Mouse (Mus musculus) neutrophil, adult 59 days (primary cell): ENCODE data around the gene Nup93. TPM values are rescaled to one million over a fixed set of nuclear protein-coding genes. Genes with fewer than 3 reads are reported as not detected.

Experiments used
- total RNA-seq, 2 experiments: library from RNA; stranded (reverse); gene quantifications; 1 replicate in 1 of 2; 2 replicates in 1 of 2; pipeline ENCODE4 v1.2.4; 2023

Nup93 gene
- total RNA-seq, result 10 to 100 TPM; 16.2 to 17.6 TPM

DNA sequence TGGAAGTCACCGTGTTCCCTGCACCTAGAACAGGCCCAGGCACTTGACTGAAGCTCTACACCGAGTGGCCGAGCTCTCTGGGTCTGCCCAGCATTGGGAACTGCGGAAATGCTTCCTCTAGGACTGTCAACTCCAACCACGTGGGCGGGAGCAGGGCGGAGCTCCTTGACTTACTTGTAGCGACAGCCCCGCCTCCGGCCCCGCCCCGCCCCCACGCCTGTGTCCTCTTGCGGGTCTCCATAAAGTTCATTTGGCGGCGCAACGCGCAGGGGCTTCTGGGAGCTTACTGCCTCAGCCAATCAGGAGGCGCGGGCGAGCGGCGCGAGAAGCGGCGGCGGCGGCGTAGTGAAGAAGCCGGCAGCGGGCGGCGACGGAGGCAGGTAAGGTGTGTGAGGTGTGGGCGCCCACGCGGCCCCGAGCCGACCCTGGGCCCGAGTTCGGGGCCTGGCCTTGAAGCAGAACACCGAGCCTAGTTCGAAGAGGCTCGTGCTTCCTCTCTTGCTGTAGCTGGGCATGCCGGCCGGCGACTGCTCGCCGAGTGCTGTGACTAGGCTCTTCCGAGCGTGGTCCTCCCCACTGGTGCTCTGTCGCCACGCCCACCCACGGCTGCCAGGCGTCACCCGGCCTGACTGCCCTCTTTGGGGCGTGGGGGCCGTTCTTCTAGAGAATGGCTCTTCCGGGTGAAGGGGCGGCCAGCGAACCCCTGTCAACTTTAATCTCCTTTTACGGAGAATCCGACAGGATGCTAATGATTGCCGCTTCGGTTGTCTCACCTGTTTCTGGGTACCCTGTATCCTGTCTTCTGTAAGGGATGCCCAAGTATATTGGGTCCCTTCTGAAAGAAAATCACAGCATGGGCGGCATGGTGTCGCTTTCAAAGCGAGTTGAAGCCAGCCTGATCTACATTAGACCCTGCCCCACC lies at the start of gene Nup93:
Gene Nup93, plus strand, starts transcription at position 313 of the 922 bp plus-strand sequence.

DNA sequence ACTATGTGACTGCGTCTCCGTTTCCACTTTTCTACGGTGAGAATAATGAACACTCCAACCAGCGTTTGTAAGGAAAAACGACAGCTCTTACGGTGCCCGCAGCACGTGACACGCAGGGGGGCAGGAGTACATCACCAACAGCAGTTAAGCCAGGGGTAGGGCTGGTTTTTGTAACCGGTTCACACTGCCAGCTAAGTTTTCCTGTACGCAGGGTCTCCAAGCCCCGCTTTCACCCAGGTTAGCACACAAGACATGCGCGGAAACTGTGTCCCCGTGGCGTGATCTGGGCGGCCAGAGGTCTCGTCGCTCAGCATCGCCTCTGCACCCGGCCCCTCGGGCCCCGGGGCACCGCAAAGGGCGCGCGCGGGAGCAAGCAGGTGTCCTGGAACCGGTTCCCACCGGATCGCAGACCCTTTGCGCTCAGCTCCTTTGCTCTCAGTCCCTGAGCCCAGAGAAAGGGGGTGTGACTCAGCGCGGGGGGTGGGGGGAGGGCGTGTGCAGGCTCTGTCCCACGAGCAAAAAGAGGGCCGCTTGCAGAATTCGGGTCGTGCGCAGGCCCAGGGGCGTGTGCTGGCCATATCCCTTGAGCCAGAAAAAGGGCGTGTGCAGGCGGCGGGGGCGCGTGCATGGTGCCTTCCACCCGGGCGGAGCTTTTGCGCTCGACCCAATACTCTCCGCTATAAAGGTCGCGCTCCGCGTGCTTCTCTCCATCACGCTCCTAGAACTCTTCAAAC lies 42.1 kb upstream of the Nup93 start, which contains the start of gene Mt2:
Gene Mt2, plus strand, starts transcription at position 590 of the 734 bp plus-strand sequence.

DNA sequence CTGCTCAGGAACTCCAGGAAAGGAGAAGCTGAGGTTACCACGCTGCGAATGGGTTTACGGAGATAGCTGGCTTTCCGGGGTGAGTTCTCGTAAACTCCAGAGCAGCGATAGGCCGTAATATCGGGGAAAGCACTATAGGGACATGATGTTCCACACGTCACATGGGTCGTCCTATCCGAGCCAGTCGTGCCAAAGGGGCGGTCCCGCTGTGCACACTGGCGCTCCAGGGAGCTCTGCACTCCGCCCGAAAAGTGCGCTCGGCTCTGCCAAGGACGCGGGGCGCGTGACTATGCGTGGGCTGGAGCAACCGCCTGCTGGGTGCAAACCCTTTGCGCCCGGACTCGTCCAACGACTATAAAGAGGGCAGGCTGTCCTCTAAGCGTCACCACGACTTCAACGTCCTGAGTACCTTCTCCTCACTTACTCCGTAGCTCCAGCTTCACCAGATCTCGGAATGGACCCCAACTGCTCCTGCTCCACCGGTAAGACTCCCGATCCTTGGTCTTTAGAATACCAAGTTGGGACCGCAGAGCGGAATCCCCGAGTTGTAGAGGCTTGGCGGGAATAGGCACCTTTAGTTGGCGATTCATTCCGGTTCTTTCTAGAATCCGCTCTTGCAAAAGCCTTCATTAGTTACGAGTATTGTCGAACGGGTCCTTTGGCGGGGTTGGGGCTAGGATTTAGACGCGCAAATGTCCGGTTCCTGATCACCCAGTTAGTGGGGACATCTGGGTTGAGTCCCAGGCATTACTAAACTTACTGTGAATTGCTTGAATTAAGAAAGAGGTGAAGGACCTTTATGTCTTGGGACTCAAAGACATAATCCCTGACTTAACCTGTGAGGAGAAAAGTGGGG lies 35.3 kb upstream of the Nup93 start, which contains the start of gene Mt1:
Gene Mt1, plus strand, starts transcription at position 226 of the 856 bp plus-strand sequence.

DNA sequence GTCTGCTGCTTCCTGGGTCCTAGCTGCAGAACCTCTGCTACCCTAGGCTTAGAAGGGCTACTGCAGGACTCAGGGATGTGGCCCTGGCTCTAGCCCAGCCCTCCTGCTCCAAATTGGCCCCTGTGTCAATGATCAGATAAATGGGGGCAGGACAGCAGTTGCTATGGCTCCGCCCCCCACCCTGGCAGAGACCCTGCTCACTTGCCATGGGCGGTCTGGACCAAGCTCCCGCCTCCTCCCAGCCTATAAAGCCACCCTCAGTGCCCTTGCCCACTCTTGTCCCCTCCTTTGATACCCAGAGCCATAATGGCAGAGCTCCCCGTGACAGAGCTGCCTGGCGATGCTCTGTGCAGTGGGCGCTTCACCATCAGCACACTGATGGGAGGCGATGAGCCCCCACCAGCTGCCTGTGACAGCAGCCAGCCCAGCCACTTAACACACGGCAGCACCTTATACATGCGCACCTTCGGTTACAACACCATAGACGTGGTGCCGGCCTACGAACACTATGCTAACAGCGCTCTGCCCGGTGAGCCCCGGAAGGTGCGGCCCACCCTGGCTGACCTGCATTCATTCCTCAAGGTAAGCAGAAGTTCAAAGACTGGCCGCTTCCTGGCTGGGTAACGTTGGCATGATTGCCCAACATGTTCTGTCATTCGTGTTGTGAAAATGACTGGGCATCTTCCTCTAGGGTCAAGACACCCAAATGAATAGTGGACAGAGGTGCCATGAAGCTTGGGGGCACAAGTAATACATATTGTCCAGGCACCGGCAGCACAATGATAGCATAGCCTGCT lies 114.8 kb downstream of the Nup93 start, which contains the start of gene Slc12a3:
Gene Slc12a3, plus strand, starts transcription at position 270 of the 797 bp plus-strand sequence.

Other genes starting within 250 kb of the Nup93 start
- 100 to 1,000 TPM; 106 to 112 TPM for gene Amfr, start 201.7 kb upstream of the Nup93 start, total RNA-seq
- 10 to 100 TPM; 23.2 to 32.0 TPM for gene Nudt21, start 177.5 kb upstream of the Nup93 start, total RNA-seq
- gene Ogfod1, start 177.4 kb upstream of the Nup93 start, total RNA-seq, result 10 to 100 TPM in 1 of 2 experiments, 1 to 10 TPM in 1; 9.3 to 11.7 TPM
- gene Bbs2, start 115.6 kb upstream of the Nup93 start, total RNA-seq, result 1 to 10 TPM; 2.4 to 3.5 TPM
- gene Mt4, start 77.4 kb upstream of the Nup93 start, total RNA-seq, result not detected
- gene Mt3, start 62.0 kb upstream of the Nup93 start, total RNA-seq, result not detected
- 10 to 100 TPM in 1 of 2 experiments, 1 to 10 TPM in 1; 9.4 to 16.5 TPM for gene Mt2, start 41.9 kb upstream of the Nup93 start, total RNA-seq
- 10 to 100 TPM; 44.6 to 55.1 TPM for gene Mt1, start 35.5 kb upstream of the Nup93 start, total RNA-seq
- 1 to 10 TPM; 1.4 to 1.5 TPM for gene Slc12a3, start 114.6 kb downstream of the Nup93 start, total RNA-seq
- 100 to 1,000 TPM; 145 TPM for gene Herpud1, start 171.9 kb downstream of the Nup93 start, total RNA-seq
- gene Nlrc5, start 219.8 kb downstream of the Nup93 start, total RNA-seq, result 10 to 100 TPM; 19.7 to 21.7 TPM